Mouse (Mus musculus): ENCODE results near the gene Smyd3.

Gene Smyd3

GRCm38 (mm10) chr1:179107211-179107610, 410.6 kb downstream of the Smyd3 start:
- DNase-seq: no peak

DNA sequence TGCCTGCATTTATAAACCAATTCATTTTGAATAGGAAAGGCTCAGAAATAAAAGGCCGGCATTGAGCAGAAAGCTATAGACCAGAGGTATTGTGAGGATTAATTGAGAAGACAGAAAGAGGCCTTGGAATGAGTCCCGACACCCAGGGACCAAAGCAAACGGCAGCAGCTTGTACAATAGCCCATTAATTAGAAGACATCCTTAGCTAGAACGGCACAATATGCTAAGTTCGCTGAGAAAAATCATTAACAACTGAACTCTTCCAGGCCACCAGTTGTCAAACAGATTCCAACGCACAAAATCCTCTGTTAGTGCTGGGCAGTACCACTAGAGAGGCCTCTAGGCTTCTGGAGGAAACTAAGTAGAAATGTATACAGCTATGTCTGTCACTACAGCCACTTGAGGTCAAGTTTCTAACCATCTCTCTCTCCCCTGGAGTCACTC, 411.1 kb downstream of the Smyd3 start:
- no peak for DNase-seq

DNA sequence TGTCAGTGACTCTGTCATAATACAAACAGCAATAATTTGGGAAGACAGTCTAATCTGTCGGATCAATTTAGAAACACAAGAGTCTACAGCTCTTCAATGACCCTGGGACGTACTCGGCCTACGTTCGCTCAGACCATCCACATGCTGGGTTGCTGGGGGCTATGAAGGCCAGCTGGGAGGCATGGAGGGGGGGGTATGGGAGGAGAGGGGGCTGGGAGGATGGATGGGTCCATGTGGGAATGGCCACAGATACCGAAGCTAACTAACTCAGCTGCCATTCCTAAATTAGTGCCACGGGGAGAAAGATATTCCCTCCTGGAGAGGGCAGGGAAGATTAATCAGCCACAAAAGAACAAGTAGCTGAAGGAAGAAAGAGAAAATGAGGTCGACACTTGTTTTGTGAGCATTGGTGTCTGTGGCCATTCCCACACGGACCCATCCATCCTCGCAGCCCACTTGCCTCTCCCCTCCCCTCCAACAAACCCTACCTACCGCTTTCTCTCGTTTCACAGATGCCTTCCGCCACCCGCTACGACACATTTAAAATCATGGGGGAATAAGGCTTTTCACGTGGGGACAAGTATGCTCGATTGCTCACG, 411.6 kb downstream of the Smyd3 start:
- DNase-seq: no peak

GRCm38 (mm10) chr1:179104447-179104846, 413.4 kb downstream of the Smyd3 start:
- no peak for DNase-seq

DNA sequence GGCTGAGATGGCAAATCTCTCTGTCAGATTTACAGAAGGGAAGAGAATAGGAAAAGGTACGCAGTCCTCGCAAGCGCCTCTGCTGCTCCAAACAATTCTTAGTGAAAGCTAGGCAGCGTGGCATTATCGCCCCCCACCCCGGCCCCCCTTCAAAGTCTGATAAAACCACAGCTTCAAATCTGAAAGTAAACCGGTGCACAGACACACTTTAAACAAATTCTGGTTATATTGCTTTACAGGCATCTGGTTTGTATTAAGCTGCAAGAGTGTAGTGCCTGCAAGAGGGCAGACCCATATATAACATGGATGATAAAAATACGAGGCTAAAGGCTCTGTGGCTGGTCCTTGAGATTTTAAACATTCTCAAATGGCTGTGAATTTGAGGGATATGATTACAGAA, 420.8 kb downstream of the Smyd3 start:
- DNase-seq: no peak

DNA sequence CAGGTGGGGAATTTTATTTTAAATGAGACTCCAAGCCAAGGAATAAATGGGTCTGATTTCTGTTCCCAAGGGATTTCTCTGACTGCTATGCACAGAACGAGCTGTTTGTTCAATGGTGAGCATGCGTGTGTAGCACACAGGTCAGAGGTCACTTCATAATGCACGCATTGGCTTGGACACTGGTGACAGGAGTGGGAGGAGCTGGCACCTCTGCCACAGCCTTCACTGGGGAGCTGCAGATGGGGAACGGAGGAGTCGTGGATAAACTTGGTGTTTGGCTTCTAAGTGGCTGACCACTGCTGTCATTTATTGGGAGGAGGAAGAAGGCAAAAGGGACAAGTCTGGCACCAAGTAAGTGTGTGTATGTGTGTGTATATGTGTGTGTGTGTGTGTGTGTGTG, 421.5 kb downstream of the Smyd3 start:
- no peak for DNase-seq

DNA sequence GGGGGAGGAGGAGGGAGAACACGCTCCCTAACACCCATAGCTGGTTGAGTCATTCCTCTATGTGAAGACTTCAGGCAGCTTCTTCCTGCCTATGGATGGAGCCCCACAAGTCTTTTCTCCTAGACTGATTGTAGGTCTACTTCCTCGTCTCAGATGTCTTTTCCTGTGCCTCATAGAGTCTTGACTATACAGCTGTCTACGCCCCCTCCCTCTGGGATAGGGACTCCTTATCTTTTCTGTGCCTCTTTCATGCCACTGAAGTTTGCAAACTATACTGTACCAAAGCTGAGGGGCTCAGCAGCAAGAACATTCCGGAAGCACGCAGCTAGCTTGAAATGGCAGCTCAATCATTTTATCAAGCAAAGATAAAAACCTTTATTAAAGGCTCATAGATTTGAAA, 428.7 kb downstream of the Smyd3 start:
- no peak for DNase-seq

DNA sequence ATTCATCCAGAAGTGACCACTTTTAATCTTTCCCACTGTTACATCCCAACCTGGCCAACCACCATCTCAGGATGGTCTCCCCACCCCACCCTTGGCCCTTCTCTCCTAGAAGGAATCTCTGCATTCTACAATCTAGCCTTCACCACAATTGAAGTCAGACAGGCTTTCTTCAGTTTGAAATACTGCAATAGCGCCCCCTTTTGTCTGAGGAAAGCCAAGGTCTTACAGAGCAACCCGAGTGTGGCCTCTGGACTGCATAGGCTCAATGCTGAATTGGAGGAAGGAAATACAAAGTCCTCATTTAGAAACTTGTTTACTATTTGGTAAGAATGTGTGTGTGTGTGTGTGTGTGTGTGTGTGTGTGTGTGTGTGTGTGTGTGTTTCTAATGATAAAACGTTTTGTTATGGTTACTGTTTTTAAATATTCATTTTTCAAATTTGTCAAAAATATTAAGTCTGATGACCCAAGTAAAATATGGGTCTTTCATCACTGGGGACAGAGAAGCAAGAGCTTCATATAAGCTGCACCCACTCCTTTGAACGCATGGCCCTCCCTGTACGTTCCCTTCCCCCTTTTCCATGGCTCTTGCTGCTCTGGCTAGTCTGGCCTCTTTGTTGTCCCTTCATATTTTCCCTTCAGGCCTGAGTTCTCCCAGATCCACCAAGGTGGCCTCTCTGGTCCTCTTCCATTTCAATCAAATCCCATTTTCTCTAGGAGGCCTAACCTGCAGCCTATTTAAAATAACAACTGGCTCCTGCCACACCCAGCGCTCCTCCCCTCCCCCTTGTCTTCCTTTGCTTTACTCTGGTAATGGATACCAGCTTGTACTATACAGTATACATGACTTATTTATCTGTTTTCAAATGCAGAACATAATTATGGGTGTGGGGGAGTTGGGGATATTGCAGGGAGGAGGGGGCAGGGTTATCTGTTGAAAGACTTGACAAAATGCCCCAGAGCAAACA, 430.5 kb downstream of the Smyd3 start:
- peak; percentile 30 to 66 for DNase-seq

DNA sequence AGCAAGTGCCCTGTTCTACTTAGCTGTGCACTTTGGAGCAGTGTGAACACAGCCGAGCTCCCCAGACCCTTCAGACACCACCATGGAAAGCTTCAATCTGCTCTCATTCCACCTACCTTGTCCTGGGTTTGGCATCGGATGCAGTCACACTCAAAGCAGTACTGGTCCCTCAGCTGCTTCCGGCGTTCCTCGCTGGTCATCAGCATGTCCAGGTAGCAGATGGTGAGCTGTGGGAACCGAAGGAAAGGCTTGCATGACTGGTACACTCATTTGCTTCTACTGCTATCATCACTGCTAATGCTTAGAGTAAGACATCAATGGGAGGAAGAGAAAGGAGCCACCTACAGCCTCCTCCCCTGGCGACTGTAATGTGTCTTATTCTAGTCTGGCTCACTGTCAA, 431.6 kb downstream of the Smyd3 start:
- DNase-seq: no peak

DNA sequence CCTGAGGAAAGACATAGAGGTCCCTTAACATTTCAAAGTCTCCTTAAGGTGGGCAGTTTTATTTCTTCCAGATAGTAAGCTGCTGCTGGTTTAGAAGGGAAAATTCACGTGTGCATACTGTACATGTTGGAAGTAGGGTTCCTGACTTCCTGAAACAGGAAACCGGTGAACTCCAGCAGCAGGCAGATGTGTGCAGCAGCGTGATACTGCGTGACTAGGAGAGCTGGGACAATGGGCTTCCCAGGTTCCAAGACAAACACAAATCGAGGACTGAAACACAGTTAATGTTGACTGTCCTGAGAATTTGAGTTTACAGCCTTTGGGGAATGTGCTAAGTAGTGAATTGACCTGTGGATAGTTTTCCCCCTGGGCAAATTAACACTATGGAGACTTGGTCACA, 434.7 kb downstream of the Smyd3 start:
- no peak for DNase-seq

DNA sequence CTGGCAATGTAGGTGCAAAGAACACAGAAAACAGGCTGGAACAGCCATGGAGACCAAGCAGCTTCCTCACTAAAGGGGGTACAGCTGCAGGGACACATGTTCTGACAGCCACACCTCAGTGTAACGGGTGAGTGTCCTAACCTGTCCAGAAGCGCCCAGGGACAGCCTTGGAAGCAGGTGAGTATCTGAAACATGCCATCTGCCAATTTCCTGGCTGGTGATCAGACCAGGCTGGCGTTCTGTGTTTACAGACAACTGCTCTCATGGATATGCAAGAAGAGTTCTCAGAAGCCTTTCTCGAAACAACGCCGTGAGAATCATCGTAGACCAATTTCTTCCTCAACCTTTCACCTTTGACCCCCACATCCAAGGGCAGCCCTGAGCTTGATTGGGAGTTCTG, 444.0 kb downstream of the Smyd3 start:
- DNase-seq: no peak

DNA sequence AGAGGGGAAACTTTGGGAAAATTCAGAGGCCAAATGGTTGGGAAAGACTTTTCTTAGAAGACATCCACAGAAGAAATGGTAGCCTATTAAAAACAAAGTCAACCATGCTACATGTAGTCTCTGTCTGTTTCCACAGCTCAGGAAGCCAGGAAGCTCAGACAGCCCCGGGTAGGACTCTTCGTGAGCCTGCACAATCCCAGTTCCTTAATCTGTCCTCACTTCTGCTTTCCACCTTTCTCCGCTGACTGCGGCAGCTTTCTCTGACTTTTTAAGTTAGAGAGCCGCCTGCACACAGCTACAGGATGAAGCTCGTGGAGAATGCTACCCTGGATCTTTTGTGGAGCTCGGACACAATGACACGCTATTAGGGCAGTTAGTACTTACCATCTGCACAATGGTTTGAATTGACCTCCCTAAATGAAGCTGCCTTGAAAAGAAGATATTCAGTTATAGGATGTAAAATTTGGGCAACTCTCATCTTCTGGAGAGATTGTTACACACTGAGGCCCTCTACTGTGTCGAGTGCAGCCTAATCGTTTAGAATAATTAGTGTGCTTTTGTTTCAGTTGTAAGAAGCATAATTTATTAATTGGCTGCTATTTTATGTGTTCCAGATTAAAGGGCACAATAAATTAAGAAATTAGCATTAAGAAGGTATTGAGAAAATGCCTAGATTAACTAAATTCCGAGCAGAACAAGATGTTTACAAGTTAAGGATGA, 444.7 kb downstream of the Smyd3 start:
- no peak for DNase-seq

DNA sequence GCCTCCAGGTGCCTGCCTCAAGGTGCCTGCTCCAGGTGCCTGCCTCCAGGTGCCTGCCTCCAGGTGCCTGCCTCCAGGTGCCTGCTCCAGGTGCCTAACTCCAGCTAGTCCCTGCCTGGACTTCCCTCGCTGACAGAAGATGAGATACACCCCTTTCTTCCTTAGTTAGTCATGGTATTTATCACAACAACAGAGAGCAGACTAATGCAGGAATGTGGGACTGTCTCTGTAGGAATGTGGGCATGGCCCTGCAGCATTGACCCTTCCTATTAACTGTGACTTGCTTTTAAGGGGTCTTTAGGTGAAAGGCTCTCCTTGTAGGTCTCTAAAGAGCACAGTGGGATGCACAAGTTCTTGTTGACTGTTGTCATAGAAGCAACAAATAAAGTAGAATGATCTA, 445.4 kb downstream of the Smyd3 start:
- no peak for DNase-seq

- DNase-seq: no peak
These were observed 448.9 kb downstream of the Smyd3 start for GRCm38 (mm10) chr1:179068990-179069389.

DNA sequence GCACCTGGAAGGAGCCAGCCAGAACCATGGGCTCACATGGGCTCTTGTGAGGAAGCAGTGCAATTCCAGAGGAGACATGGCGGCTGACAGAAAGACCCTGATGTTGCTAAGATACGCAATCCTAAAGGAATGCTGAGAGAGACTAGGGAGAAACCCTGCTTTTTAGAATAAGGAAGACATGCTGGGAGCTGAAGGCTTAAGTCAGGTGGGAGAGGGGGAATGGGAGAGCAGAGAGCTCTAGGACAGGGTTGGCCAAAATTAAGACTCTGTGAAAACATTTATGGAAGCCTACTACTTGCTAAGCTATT, 452.6 kb downstream of the Smyd3 start:
- no peak for DNase-seq

DNA sequence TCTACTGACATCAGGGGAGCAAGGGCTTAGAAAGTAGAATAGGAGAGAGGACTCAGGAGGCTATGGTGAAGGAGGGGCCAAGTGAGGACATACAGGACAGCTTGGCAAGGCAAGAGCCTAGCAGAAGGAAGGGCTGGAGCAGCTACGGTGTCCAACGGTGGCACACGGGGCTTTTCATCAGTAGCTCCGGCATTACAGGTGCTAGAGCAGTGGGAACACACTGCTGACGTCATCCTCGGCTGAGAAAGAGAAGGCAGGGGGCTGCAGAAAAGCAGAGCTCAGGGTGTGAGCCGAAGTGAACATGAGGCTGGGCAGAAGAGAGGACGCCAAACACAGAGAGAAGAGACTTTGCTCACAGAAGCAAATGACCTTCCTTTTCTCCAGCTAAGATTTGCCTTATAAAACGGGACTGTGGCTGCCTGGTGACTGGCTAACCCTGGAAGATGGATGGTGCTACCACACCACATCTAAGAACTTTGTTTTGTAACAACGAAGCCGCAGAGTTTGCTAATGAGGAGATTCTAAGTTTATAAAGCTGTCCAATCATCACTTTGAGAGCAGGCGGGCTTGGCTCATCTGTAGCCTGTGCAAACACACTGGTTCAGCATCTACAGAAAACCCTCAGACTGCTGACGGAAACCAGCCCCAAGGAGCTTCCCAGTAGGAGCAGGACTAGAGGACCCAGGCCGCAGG, 453.1 kb downstream of the Smyd3 start:
- DNase-seq: peak; percentile 13 to 58

DNA sequence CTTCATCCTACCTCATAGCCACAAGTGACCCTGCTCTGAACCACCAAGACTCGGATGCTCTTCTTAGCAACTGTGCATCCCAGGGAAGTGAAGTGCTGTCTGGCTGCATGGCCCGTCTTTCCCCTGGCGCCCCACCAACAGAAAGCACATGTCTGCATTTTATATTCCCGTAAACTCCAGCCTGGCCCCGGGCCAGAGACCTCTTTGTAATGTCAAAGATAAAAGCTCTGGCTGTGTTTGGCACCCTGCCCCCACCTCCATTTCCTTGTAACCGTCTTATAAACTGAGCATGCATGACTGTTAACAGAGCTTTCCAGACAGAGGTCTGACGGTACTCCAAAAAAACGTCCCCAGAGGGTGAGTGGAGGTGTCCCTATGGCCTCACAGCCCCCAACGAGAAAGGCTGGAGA, 456.1 kb downstream of the Smyd3 start:
- DNase-seq: peak; percentile 89 to 94

DNA sequence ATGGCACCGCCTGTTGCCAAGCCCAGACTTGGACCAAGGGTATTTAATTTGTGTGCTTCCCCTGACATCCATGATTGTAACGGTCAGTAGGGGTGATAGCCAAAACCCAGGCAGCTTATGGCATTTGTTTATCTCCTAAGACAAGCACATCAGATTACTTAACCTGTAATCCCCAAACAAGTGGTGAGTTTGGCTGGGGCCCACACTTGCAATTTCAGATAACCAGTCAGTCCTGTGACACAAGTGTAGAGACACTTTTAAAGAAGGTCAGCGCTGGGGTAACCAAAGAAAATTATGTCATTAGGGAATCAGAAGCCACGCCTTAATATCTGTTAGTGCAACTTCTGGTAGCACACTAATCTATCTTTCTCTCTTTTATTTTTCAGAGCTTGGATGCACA, 456.8 kb downstream of the Smyd3 start:
- no peak for DNase-seq

GRCm38 (mm10) chr1:179060113-179060955, 457.5 kb downstream of the Smyd3 start:
- DNase-seq: no peak

DNA sequence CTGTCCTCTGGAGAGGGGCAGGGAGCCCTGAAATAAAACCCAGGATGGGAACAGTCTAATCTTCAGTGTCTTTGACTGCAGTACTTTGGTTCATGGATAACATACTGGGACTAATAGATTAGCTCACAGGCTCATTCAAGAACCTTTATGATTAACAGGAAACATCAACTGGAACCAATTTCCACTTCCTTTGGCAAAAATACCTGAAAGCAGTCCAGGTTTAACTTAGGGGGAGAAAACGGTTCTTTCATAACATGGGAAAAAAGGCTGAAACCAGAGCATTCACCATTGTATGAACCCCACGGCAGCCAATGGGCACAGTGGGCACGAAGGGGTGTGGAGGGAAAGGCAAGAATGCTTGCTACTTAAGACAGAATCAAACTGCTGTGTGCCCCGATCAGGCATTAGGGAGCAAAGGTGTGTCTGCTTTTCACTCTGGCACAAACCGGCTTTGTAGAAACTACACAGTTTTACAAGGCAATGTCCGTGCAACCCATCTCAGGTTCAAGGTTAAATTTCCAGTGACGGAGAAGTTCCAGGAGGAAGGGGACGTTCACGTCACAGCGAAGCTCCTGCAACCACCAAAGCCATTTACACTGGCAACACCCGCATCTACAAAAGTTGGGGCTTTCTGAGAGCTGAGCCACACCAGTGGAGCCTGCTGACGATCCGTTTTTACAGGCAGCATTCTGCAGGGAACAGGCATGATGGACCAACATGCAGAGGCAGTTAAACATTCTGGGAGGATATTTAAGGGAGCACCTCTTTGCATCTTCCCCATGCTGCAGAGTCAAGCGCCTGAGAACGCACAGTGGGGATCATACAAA, 458.3 kb downstream of the Smyd3 start:
- DNase-seq: no peak

DNA sequence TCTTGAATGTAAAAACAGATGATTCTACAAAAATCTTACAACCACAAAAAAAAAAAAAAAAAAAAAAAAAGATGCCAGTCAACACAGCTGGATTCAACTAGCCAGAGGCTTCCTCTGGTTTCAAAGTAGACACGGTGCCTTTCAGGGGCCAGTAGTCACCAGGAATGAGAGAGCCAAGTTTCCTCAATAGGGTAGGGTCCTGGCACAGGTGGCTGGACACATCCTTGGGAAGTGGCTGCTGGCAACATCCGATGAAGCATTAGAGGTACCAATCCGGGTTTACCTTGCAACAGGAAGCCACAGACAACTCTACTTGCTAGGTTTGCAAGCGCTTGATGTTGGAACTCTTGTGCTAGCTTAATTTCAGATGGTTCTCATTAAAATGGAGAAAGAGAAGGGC, 459.2 kb downstream of the Smyd3 start:
- DNase-seq: no peak

Data from lung, postnatal 4 days (tissue).